Mouse (Mus musculus) urinary bladder, postnatal 36 days (tissue): ENCODE data around the gene Abcb11.
A peak's percentile ranks its signal among the peaks of the same experiment; 100 is the strongest.

Source experiments
- DNase-seq, 2 experiments: peaks; one replicate each; pipeline ENCODE4 v3.0.0; 2022; ENCODE audit warnings: low spot score in 2 of 2, mixed read lengths in 1 of 2

Abcb11 gene

DNA sequence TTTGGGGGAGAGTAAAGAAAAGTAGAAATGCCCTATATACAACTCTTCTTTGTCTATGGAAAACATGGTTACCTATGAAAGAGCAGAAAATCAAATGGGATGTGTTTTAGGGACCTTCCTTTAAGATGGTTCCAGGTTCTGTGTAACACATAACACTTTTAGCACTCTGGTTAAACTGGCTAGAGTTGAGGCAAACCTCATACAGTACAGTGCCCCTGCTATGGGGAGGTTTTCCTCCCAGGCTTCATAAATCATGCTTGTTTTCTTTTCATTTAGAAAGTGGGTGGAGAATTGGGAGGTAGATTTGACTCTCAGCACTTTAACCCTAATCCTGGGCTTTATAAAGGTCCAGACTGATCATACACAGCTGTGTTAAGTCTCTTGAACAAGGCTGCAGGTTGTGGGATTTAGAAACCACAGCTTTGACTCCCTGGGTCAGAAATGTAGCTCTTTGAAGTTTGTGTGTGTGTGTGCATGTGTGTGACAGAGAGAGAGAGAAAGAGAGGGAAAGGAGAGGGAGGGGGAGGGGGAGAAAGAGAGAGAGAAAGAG, 78.3 kb downstream of the Abcb11 start:
- no peak for DNase-seq

DNA sequence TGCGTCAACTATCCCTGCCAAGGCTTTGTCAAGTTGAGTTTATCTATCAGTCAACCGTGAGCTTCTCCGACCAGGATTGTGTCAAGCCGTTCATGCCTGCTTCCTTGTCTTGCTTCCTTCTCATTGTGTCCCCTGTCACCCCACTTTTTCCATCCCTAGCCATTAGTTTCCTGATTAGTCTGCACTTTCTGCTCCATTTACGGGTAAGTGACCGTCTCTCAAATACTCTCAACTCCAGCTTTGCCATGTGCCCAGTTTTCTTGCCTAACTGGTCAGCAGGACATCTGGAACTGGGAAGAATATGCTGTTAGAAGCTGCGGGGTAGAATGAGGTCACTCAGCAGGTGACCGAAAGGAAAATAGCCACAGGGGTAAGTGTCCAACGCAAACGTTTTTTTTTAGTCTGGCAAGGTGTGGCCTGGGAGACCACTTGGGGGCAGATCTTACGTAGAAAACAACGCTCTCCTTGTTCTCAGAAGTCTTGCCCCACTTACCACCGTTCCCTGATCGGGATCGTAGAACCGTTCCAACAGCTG, 94.1 kb downstream of the Abcb11 start:
- no peak for DNase-seq

DNA sequence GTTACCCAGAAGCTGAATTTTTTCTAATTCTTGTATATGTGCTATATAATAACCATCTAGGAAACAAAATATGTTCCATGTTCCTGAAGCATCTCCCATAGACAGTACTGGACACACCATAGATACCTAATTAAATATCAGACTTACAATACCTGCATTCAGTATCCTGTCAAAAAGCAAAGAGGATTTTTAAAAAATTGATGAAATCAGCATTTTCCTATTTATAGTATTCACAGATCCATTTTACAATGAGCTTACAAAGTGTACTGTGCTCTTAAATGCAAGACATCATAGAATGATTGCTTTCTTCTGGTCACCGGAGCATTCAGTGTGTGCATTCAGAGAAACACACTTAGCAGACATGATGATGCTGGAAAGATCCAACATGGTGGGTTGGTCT, 95.3 kb downstream of the Abcb11 start:
- DNase-seq, result no peak

DNA sequence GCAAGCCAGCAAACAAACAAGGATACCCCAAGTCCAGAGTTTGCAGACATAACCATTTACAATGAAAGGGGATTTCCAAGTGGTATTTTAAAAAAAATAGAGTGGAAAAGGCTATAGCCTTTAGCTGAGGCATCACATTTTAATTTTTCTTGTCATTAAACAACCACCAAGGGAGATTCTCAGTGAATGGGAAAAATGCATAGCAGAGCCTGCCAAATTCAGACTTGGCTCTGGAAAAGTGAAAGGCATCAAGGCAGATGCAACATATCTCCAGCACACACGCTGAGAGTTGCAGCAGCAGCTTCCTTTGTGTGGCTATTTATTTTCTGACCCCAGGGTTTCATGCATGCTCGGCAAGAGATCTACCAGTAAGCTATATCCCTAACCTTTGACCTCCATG, 97.5 kb downstream of the Abcb11 start:
- DNase-seq, result no peak

DNA sequence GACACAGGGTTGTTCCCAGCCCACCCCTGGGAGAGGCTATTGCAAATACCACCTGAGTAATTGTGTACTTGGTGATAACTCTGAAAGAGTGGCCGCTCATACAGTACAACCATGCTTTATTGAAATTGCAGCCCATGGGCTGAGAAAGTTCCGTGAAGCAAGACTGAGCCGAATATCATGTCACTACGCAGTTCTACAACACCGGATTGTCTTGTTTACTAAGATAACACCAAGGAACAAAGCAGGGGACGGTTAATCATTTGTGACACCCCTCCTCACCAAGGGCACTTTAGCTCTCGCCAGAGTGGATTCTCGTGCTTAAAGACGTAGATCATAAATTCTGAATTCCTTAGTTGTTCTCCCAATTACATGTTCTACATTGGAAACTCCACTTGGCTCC, 103.1 kb downstream of the Abcb11 start:
- no peak for DNase-seq

DNA sequence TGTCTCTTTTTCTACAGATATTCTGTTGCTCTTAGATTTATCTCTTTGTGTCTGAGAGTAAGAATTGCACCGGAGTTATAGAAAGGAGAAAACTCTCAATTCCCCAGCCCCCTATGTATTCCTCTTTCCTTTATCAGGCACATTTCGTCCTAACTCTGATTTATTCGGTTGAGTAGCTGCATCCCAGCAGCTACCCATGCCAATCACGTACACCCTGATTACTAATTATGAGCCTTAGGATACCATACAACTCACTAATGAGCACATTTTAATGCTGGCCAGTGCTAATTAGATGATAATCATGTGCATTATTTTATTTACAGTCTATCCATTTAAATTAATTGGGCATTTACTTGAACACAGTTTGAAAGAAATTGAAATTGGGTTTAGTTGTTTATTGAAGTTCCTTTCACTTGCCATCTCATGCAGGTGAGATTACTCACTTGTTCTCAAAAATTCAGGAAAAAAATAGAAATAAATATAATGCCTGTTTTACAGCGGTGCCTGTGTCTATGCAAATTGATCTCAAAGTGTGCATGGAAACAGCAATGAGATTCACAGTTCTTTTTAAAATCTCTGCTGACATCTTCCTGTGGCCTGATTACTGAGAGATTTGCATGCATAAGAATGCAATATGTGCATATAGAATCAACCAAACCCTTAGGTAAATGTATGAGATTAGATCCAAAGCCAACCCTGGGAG, 107.3 kb downstream of the Abcb11 start:
- no peak for DNase-seq

DNA sequence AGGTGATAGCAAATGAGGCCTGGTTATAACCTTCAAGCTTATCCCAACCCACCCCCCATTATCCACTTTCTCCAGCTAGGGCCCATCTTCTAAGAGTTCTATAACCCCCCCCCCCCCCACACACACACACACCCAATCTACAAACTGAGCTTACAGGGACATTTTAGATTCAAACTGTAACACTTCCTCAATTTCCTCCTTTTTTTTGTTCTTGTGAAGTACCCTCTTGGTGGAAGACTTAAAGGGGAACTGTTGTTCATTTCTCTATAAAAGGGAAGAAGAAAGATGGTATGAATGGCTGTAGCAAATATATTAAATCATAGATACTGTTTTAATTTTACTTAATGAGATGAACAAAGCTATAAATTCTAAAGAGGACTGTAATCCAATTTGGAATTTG, 110.3 kb downstream of the Abcb11 start:
- no peak for DNase-seq

DNA sequence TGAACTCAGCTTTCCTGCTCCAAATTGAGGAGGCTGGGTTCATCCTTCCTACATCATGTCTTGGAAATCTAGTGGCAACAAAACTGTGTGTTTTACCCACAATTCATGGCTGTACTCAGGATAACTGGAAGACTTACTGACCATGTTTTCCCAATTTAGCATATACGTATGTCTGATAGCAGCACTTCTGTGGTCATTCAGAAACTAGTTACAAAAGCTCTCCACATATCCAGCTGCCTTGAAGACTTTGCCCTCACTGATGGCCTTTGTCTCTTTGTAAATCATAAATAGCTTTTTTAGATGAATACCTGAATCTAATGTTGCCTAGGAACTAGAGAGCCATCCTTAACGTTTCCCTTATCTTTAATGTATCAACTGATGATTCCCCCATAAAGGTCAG, 112.3 kb downstream of the Abcb11 start:
- DNase-seq, result no peak

DNA sequence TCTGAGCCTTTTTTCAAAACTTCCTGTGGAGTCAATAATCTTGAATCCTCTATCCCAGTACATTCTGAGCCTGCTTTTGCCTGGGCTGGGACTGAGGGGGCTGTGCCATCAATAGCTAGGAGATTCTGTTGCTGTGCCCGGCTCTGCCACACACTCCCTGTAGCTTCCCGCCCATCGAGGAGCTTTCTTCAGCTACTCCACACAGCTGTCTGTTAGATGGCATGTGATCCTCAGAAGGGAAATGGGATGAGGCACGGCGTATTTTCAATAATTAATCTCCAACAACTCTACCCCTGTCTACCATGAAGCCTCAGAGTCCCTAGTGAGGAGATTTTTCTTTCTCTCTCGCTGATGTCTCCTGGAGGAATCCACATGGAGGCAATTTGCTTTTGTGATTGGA, 113.8 kb downstream of the Abcb11 start:
- no peak for DNase-seq

DNA sequence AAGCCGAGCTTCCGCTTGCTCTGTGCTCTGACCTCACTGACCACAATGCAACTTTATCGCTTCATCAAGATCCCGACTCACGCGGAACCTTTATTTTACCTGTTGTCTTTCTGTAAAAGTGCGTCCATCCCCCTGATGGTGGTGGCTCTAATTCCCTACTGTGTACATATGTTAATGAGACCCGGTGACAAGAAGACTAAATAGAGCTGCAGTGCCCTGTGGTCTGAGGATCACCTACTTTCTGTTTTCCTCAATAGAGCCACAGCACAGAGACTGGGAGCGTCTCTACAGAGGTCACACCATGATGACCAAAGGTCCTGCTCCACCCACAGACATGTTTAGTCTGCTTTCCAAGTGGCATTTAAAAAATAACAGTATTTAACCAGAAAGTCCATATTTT, 115.5 kb downstream of the Abcb11 start:
- no peak for DNase-seq

DNA sequence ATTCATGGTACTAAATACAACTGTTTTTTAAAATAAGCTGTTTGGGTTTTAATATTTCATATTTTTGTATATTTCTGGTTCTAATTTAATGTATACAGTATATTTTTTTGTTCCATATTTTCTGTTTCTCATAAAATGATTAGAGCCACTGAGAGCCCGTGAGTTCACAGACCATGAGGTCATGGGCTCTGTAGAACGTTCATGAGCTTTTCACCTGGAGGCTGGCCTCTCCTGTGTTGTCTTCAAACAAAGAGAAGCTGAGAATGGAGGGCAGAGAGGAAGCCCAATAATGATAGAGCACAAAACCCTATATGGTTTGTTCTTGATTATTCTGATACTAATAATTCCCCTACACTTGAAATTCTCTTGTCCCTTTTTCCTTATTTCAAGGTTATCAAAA, 117.7 kb downstream of the Abcb11 start:
- no peak for DNase-seq

DNA sequence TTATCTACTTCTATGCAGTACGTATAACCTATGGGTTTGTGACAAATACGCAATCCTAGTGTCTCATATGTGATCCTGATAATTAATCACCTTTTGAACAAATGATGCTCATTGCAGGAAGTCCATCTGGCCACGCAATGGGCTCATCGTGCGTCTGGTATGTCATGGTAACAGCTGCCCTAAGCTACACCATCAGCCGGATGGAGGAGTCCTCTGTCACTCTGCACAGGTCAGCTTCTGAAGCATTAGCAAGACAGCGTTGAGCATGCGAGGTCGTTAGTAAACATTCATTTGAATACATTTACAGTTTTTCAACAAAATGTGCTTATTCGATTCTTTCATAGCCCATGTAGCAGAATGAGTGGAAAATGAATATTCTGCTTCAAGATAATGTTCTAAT, 119.6 kb downstream of the Abcb11 start:
- DNase-seq, result no peak

DNA sequence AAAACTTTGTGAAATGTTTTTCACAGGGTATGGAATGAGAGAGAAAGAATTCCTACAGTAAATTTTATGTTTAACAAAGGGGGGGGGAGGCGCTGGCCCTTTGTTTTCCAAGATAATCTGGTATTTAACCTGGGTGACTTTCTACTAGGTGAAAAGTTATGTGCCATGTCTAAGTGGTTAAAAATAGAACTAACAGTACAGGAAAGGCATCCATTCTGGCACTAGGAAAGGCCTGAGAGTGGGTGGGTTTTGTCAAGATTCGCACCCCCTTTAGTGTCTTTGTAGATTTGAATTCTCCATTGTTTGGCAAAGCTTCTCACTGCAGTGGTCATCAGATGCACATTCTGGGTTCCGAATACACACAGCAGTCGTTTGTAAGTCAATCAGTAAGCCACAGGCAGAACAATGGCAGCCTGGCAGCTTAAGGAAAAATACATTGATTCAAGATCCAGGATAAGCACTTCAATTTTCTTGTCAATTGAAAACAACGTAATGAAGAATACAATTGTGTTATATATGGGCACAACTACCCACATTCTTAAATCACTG, 120.5 kb downstream of the Abcb11 start:
- no peak for DNase-seq

DNA sequence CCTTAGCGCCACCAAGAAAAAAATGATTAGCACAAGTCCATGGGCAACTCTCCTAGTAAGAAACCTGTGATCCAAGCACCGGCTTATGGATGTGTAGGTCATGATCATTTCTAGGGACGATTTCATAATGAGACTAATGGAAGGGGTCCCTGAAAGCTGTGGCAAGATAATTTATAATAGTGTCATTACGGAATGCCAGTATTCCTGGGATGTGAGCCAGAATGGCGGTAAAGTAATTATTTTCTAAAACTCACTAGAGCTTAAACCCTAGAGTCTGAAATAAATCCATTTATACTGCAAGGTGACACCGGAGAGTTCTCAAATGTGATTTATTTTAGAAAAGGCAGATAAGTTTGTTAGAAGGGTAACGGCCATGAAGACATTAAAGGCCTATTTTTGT, 127.2 kb downstream of the Abcb11 start:
- DNase-seq, result no peak

DNA sequence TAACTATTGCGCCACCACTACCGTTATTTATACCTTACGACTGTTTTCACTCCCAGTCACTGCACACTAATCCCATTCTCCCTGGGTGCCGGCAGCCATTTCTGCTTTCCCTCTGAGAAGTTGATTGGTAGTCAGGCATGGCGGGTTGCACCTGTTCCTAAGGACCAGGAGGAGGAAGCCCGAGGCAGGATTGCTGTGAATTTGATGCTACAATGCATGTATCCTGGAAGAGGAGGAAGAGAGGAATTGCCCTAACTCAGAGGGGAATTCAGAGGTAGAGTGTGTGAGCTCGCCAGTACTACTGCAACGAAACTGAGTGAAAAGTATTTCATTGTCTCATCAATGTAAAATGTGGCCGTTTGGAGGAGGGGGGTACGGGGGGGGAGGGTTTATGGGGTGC, 129.8 kb downstream of the Abcb11 start:
- DNase-seq, result no peak

DNA sequence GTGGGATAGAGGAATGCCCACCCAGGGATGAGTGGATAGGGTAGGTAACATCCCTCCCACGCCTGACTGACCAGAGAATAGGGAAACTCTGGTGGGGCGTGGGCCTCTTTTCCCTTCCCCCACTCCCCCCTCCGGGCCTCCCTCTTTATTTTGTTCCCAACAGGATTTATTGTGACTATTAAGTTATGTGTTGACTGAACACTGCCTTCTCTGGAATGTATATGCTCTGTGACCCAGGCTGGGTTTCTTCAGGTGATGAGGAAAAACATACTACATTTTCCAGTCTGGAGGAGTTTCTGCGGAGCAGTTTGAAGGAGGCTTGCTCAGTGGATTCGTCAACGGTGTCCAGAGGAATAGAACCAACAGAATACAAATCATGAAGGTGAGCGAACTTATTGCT, 131.6 kb downstream of the Abcb11 start, which contains the start of gene G6pc2:
G6pc2 (plus strand) TSS at position 301 of the 400 bp plus-strand sequence.
- no peak for DNase-seq

DNA sequence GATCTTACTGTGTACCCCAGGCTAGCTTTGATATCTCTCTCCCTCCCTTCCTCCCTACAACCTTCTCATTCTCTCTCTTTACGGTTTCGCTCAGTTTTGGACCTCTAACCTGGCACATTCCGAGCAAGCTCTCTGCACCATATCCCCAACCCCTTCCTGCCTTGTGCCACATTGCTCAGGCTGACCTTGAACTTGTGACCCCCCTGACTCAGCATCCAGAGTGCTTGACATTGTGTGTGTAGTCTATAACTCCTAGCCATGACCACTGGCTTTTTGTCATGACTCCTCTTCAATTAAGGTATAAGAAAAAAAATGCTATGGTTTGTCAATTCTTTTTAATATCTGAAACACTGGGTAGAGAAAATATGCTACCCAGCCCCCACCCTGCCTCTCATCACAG, 132.7 kb downstream of the Abcb11 start:
- DNase-seq, result no peak

DNA sequence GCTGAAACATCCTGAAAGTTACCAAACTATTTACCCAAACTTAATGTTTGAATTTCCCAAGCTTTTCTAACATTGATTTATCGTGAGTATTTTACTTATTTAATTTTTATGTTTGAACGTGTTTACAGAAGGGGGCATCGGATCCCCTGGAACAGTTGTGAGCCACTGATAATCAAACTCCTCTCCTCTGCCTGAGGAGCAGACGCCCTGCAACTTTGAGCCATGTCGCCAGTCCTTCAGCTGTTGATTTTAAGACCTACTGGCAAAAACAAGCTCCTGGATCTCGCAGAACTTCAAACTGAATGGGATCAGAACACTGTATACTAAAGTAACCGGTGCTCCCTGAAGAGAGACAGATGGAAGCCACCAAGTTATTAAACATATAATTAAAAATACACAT, 135.9 kb downstream of the Abcb11 start:
- no peak for DNase-seq

DNA sequence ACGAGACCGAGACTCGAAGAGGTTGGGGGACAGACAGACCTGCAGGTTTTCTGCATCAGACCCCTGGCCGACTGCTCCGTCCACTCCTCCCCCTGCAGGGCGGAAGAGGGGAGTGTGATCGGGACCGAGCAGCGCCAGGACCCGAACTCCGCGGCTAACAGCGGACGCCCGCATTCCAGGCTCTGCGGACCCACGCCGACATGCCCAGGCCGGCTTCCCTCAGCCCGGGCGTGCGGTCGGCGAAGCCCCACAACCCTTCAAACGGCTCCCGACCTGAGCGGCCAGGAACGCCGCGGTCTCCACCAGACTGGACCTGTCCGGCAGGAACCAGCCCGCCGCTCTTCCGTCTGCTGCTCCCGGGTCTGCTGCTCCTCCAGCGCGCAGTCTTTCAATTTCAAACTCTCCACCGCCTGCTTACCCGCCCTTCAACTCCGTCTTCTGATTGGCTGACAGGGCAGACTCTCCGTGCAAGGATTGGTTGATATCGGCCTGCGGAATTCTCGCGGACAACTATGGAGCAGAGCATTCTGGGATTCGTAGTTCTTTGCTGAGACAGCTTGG, 136.5 kb downstream of the Abcb11 start, which contains the start of gene Spc25:
Spc25 (minus strand) TSS at position 404 of the 561 bp plus-strand sequence.
- peak; percentile 85 to 90 for DNase-seq

DNA sequence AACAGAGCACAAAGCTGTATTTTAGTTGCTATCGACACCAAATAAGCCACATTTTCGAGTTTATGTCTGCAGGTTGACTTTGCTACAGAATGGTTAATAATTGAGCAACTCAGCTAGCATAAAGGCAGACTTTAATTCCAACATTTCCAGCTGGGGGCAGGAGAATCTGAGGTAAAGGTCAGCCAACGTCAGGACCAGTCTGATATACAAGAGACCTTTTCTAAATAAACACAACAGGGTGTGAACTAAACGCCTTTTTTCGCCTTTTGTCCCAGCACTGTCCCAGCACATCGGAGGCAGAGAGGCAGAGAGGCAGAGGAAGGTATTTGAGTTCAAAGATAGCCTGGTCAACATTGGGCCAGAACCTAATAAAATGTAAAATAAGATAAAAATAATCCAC, 137.2 kb downstream of the Abcb11 start:
- DNase-seq, result no peak

DNA sequence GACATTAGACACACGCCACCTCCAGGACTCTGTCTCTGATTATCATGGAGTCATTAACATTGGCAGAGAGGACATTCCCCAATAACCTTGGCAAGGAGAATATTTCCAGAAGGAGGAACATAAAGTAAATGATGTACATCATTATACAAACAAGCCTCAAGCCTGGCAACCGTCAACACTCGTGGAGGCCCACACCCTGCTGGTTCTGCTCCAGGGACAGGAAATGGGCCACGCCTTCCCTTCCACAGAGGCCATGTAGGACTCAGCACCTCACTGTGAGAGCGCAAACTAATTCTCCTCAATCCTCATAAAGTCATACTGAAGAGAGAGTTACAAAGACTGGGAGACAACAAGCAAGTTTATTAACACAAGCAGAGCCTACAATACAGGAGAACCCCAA, 148.9 kb downstream of the Abcb11 start:
- DNase-seq, result no peak

DNA sequence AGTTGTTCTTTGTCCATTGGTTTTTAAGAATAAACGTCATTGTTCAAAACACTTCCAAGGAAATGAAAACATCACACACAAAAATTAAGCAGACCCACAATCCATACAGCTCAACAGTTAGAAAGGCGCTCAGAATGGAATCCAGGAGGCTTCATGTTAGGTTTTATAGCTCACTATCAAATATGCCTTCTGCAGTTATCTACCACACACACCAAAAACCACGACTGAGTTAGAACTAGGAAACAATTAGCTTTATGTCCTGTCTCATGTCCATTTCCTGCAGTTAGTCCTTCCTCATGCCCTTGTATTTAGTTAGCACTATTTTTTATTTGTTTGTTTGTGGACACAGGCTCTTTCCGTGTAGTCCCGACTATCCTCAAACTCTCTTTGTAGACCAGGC, 151.4 kb downstream of the Abcb11 start:
- no peak for DNase-seq

DNA sequence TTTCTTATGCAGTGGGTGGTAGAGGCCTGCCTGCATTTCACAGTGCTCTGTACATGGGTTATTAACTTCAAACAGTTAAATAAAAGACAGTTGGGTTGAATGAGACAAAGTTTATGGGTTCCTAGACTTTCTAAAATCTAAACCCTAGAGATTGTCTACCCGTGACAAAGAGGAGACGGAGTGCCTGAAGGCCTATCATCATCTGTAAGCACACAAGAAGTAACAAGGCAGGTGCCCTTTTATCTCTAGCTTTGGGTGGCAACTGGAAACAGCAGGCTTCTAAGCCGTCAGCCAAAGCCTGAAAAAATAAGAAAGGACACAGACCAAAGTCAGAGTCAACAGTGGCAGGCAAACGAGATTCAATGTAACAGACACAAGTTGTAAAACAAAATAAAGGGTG, 153.2 kb downstream of the Abcb11 start:
- DNase-seq, result no peak
